Mouse (Mus musculus) lung, adult 2 months (tissue): Measurements from ENCODE around the gene Prdm13. TPM values are rescaled to one million over a fixed set of nuclear protein-coding genes. Genes with fewer than 3 reads are reported as not detected.

Experiments used
- DNase-seq: peaks from one replicate; pipeline ENCODE4 v3.0.0; 2022
- H3K4me1 ChIP-seq: fragments of 200-500 bp; 2 replicates; pipeline ENCODE4 v1.6.1; 2011; ENCODE audit warnings: low read length; ENCODE audit not compliant: control insufficient read depth, insufficient read depth
- H3K4me3 ChIP-seq: fragments of 200-500 bp; replicated peaks from 2 replicates; pipeline ENCODE3; 2011; ENCODE audit warnings: low read depth, mild to moderate bottlenecking, control low read depth, low read length; ENCODE audit errors: extremely low read depth
- CTCF ChIP-seq: fragments of 200-500 bp; IDR thresholded peaks from 2 replicates; pipeline ENCODE4 v1.5.1; 2011; ENCODE audit warnings: mild to moderate bottlenecking, low read length, control low read depth; ENCODE audit not compliant: insufficient read depth
- POLR2A ChIP-seq: fragments of 200-500 bp; IDR thresholded peaks from 2 replicates; pipeline ENCODE4 v1.6.1; 2011; ENCODE audit warnings: low read depth, mild to moderate bottlenecking, control low read depth, low read length, borderline replicate concordance; ENCODE audit errors: extremely low read depth
- WGBS: fragments of 180-500 bp; shearing (Covaris S2); methylation state at CpG from one replicate; pipeline ENCODE4 v1.1.7; 2018; 5-methylcytosine and 5-hydroxymethylcytosine counted together
- polyA plus RNA-seq: library from polyadenylated mRNA; depleted of rRNA; stranded (reverse); fragments of >200 nt; gene quantifications from 2 replicates; pipeline ENCODE4 v1.2.3, GENCODE M21; 2012; rRNA removed

Prdm13 gene
- polyA plus RNA-seq, 1 experiment, result not detected

GRCm38 (mm10) chr4:21678975-21679623 lies 6.7 kb downstream of the Prdm13 start:
- TF ChIP-seq CTCF (no peak), POLR2A (no peak)
- H3K4me1 ChIP-seq, result peaks cover 5% of the 10 kb centered on the region; the same call in 1 of the 2 replicates
- WGBS, result 1% methylated on average over 78 of the region's 79 CpGs
- H3K4me3 ChIP-seq, result no peak overlapping the region
- no peak for DNase-seq

GRCm38 (mm10) chr4:21678101-21678974 lies 7.4 kb downstream of the Prdm13 start:
- DNase-seq, result no peak

GRCm38 (mm10) chr4:21674691-21675090 lies 11.1 kb downstream of the Prdm13 start:
- TF ChIP-seq POLR2A (no peak), CTCF (no peak)
- 7% methylated on average over 8 of the region's 8 CpGs for WGBS
- H3K4me1 ChIP-seq, result peaks cover 5% of the 10 kb centered on the region; the same call in 1 of the 2 replicates
- no peak overlapping the region for H3K4me3 ChIP-seq
- no peak for DNase-seq

More at GRCm38 (mm10) chr4:21678101-21678974, 7.4 kb downstream of the Prdm13 start:
- 2% methylated on average over 84 of the region's 84 CpGs for WGBS
- Histone ChIP-seq H3K4me3 (no peak overlapping the region), H3K4me1 (peaks cover 5% of the 10 kb centered on the region; the same call in 1 of the 2 replicates)
- TF ChIP-seq CTCF (no peak), POLR2A (no peak)

GRCm38 (mm10) chr4:21674042-21674441 lies 11.7 kb downstream of the Prdm13 start:
- DNase-seq, result no peak
- H3K4me1 ChIP-seq, result peaks cover 5% of the 10 kb centered on the region; the same call in 1 of the 2 replicates
- TF ChIP-seq CTCF (no peak), POLR2A (no peak)
- 3% methylated on average over 17 of the region's 17 CpGs for WGBS
- H3K4me3 ChIP-seq, result no peak overlapping the region

GRCm38 (mm10) chr4:21665961-21666360 lies 19.8 kb downstream of the Prdm13 start:
- DNase-seq, result no peak
- WGBS, result 11% methylated on average over 5 of the region's 5 CpGs

GRCm38 (mm10) chr4:21658184-21658583 lies 27.6 kb downstream of the Prdm13 start:
- Histone ChIP-seq H3K4me1 (no peaks in the 10 kb centered on the region), H3K4me3 (no peak overlapping the region)
- no peak for TF ChIP-seq POLR2A
- TF ChIP-seq CTCF, result no peak
- no peak for DNase-seq
- WGBS, result 20% methylated on average over 3 of the region's 3 CpGs

More at GRCm38 (mm10) chr4:21665961-21666360, 19.8 kb downstream of the Prdm13 start:
- no peak overlapping the region for H3K4me3 ChIP-seq
- H3K4me1 ChIP-seq, result no peaks in the 10 kb centered on the region
- TF ChIP-seq CTCF, result no peak

GRCm38 (mm10) chr4:21629275-21629583 lies 56.5 kb downstream of the Prdm13 start:
- 63% methylated on average over 2 of the region's 2 CpGs for WGBS
- DNase-seq, result no peak
- no peak for TF ChIP-seq POLR2A
- Histone ChIP-seq H3K4me1 (no peaks in the 10 kb centered on the region), H3K4me3 (no peak overlapping the region)

- WGBS, result 35% methylated on average over 3 of the region's 3 CpGs
- DNase-seq, result no peak
- TF ChIP-seq POLR2A, result no peak
- TF ChIP-seq CTCF, result no peak
- no peak overlapping the region for H3K4me3 ChIP-seq
- H3K4me1 ChIP-seq, result no peaks in the 10 kb centered on the region
Measured at GRCm38 (mm10) chr4:21628367-21629274, 57.1 kb downstream of the Prdm13 start.

Other genes starting within 250 kb of the Prdm13 start
- 3.7 and 6.2 TPM in 2 replicates for gene Ccnc, start 41.7 kb upstream of the Prdm13 start, polyA plus RNA-seq
- gene Usp45, start 81.2 kb upstream of the Prdm13 start, polyA plus RNA-seq, result 3.5 and 3.9 TPM in 2 replicates
- 1.3 and 1.5 TPM in 2 replicates for gene Tstd3, start 81.2 kb upstream of the Prdm13 start, polyA plus RNA-seq
- gene Pnisr, start 161.6 kb upstream of the Prdm13 start, polyA plus RNA-seq, result 47.8 and 50.5 TPM in 2 replicates
- 1.4 and 2.5 TPM in 2 replicates for gene Coq3, start 193.7 kb upstream of the Prdm13 start, polyA plus RNA-seq
- gene Faxc, start 245.4 kb upstream of the Prdm13 start, polyA plus RNA-seq, result 0.58 and 0.76 TPM in 2 replicates